Mouse (Mus musculus) megakaryocyte progenitor cell, adult 5-6 weeks (primary cell): ENCODE results near the gene Olfr314. TPM values are rescaled to one million over a fixed set of nuclear protein-coding genes. Genes with fewer than 3 reads are reported as not detected.
"Not testable (repeated sequence)": the region's sequence is repeated elsewhere in the genome, so short reads cannot be mapped to it uniquely, and the experiment has no call there.

ENCODE experiments used
- ATAC-seq: replicated peaks from 2 replicates; pipeline ENCODE4 v1.8.0; 2016; ENCODE audit warnings: mild to moderate bottlenecking, moderate TSS enrichment, inconsistent platforms; ENCODE audit not compliant: poor library complexity
- total RNA-seq, 2 experiments: library from RNA; stranded (forward) in 1 of 2; stranded (reverse) in 1 of 2; fragments of 157-497, 149-512 nt in 1 of 2; fragments of 200-1000 nt in 1 of 2; gene quantifications; 2 replicates each; pipeline versions ENCODE4 v1.2.3 to v1.2.4; 2015 to 2017

The Olfr314 gene
- total RNA-seq, 2 experiments from 2014 or later = not detected

DNA sequence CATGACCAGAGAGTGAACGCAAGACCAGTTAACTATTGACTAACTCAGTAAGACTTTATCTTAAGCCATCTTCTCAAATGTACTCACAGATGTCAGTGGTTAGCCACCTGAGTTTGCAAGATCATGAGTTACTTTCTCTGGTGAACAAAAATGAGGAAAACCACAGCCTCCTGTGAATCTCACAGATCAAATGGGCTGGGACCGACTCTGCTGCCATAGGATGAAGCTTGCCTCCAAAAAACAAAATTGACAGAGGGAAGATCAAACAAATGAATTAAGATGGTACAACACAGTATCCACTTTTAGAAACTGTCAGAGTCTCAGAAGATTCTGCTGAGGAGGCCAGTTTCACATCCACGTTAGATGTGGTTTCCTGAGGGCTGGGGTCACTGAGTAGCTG is 47.0 kb downstream of the Olfr314 start:
- no peak for ATAC-seq

DNA sequence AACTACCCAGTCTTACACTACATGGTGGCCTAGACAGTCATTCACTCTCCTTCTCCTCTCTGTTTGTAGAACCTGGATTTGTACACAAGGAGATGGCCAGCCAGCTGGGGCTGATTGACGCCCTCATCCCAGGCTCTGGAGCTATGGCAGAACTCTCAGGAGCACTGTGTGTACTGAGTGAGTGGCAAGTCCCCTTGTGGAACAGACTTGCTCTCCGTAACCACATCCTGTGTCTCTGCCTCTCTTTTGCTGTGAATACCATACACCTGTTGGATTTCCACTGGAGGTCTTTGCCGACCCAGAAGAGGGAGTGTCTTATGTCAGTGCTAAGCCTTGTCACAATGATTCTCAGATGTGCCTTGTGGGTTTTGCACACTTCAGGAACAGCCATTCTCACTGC is 49.8 kb downstream of the Olfr314 start:
- ATAC-seq = not testable (repeated sequence)

Other genes starting within 250 kb of the Olfr314 start
- not detected in 2 replicates for gene Olfr330, start 248.1 kb upstream of the Olfr314 start, total RNA-seq (2015)
- not detected in 2 replicates for gene Olfr330, start 248.1 kb upstream of the Olfr314 start, total RNA-seq (2017)
- not detected in 2 replicates for gene Olfr329-ps, start 236.5 kb upstream of the Olfr314 start, total RNA-seq (2015)
- not detected in 2 replicates for gene Olfr329-ps, start 236.5 kb upstream of the Olfr314 start, total RNA-seq (2017)
- gene Olfr328, start 227.3 kb upstream of the Olfr314 start, total RNA-seq (2015) = not detected in 2 replicates
- gene Olfr328, start 227.3 kb upstream of the Olfr314 start, total RNA-seq (2017) = not detected in 2 replicates
- gene Olfr224, start 212.4 kb upstream of the Olfr314 start, total RNA-seq (2015) = not detected in 2 replicates
- not detected in 2 replicates for gene Olfr224, start 212.4 kb upstream of the Olfr314 start, total RNA-seq (2017)
- not detected in 2 replicates for gene Olfr325, start 205.2 kb upstream of the Olfr314 start, total RNA-seq (2015)
- gene Olfr325, start 205.2 kb upstream of the Olfr314 start, total RNA-seq (2017) = not detected in 2 replicates
- gene Olfr324, start 187.8 kb upstream of the Olfr314 start, total RNA-seq (2015) = not detected in 2 replicates
- gene Olfr324, start 187.8 kb upstream of the Olfr314 start, total RNA-seq (2017) = not detected in 2 replicates
- not detected in 2 replicates for gene 2210407C18Rik, start 166.9 kb upstream of the Olfr314 start, total RNA-seq (2015)
- not detected in 2 replicates for gene 2210407C18Rik, start 166.9 kb upstream of the Olfr314 start, total RNA-seq (2017)
- gene Olfr323, start 152.5 kb upstream of the Olfr314 start, total RNA-seq (2015) = not detected in 2 replicates
- gene Olfr323, start 152.5 kb upstream of the Olfr314 start, total RNA-seq (2017) = not detected in 2 replicates
- 1.8 and 3.5 TPM in 2 replicates for gene Trim58, start 142.5 kb upstream of the Olfr314 start, total RNA-seq (2015)
- 0.27 and 1.2 TPM in 2 replicates for gene Trim58, start 142.5 kb upstream of the Olfr314 start, total RNA-seq (2017)
- gene Olfr322, start 124.2 kb upstream of the Olfr314 start, total RNA-seq (2015) = not detected in 2 replicates
- gene Olfr322, start 124.2 kb upstream of the Olfr314 start, total RNA-seq (2017) = not detected in 2 replicates
- gene Olfr320, start 101.9 kb upstream of the Olfr314 start, total RNA-seq (2015) = not detected in 2 replicates
- not detected in 2 replicates for gene Olfr320, start 101.9 kb upstream of the Olfr314 start, total RNA-seq (2017)
- not detected in 2 replicates for gene Olfr319, start 83.8 kb upstream of the Olfr314 start, total RNA-seq (2015)
- gene Olfr319, start 83.8 kb upstream of the Olfr314 start, total RNA-seq (2017) = not detected in 2 replicates
- gene Olfr318, start 58.9 kb upstream of the Olfr314 start, total RNA-seq (2015) = not detected in 2 replicates
- not detected in 2 replicates for gene Olfr318, start 58.9 kb upstream of the Olfr314 start, total RNA-seq (2017)
- not detected in 2 replicates for gene Olfr317, start 43.7 kb upstream of the Olfr314 start, total RNA-seq (2015)
- gene Olfr317, start 43.7 kb upstream of the Olfr314 start, total RNA-seq (2017) = not detected in 2 replicates
- gene Olfr316, start 30.2 kb upstream of the Olfr314 start, total RNA-seq (2015) = not detected in 2 replicates
- gene Olfr316, start 30.2 kb upstream of the Olfr314 start, total RNA-seq (2017) = not detected in 2 replicates
- gene Olfr315, start 9.8 kb upstream of the Olfr314 start, total RNA-seq (2015) = not detected in 2 replicates
- not detected in 2 replicates for gene Olfr315, start 9.8 kb upstream of the Olfr314 start, total RNA-seq (2017)
- gene Fam183b, start 19.0 kb downstream of the Olfr314 start, total RNA-seq (2015) = not detected in 2 replicates
- gene Fam183b, start 19.0 kb downstream of the Olfr314 start, total RNA-seq (2017) = not detected in 2 replicates
- gene Olfr313, start 32.0 kb downstream of the Olfr314 start, total RNA-seq (2015) = not detected in 2 replicates
- gene Olfr313, start 32.0 kb downstream of the Olfr314 start, total RNA-seq (2017) = not detected in 2 replicates
- gene Olfr312, start 46.3 kb downstream of the Olfr314 start, total RNA-seq (2015) = not detected in 2 replicates
- gene Olfr312, start 46.3 kb downstream of the Olfr314 start, total RNA-seq (2017) = not detected in 2 replicates
- gene Olfr311, start 56.3 kb downstream of the Olfr314 start, total RNA-seq (2015) = not detected in 2 replicates
- not detected in 2 replicates for gene Olfr311, start 56.3 kb downstream of the Olfr314 start, total RNA-seq (2017)
- gene Gm12258, start 64.2 kb downstream of the Olfr314 start, total RNA-seq (2015) = 0.90 and 1.1 TPM in 2 replicates
- gene Gm12258, start 64.2 kb downstream of the Olfr314 start, total RNA-seq (2017) = 2.0 and 3.0 TPM in 2 replicates
- gene 2810021J22Rik, start 84.3 kb downstream of the Olfr314 start, total RNA-seq (2015) = 1.9 and 3.7 TPM in 2 replicates
- gene 2810021J22Rik, start 84.3 kb downstream of the Olfr314 start, total RNA-seq (2017) = 2.9 and 5.0 TPM in 2 replicates
- gene Zfp39, start 121.3 kb downstream of the Olfr314 start, total RNA-seq (2015) = 23.9 and 29.2 TPM in 2 replicates
- gene Zfp39, start 121.3 kb downstream of the Olfr314 start, total RNA-seq (2017) = 7.9 and 9.5 TPM in 2 replicates
- 1.4 and 1.5 TPM in 2 replicates for gene Btnl10, start 135.0 kb downstream of the Olfr314 start, total RNA-seq (2015)
- gene Btnl10, start 135.0 kb downstream of the Olfr314 start, total RNA-seq (2017) = 1.8 and 1.9 TPM in 2 replicates
- gene Rnf187, start 156.0 kb downstream of the Olfr314 start, total RNA-seq (2015) = 65.8 and 66.4 TPM in 2 replicates
- 70.6 and 83.6 TPM in 2 replicates for gene Rnf187, start 156.0 kb downstream of the Olfr314 start, total RNA-seq (2017)
- gene Hist3h2ba, start 166.0 kb downstream of the Olfr314 start, total RNA-seq (2015) = 1.6 and 1.9 TPM in 2 replicates
- gene Hist3h2ba, start 166.0 kb downstream of the Olfr314 start, total RNA-seq (2017) = 1.8 and 2.3 TPM in 2 replicates
- 19.4 and 20.2 TPM in 2 replicates for gene Hist3h2a, start 171.7 kb downstream of the Olfr314 start, total RNA-seq (2015)
- 223 and 238 TPM in 2 replicates for gene Hist3h2a, start 171.7 kb downstream of the Olfr314 start, total RNA-seq (2017)
- gene Trim17, start 171.7 kb downstream of the Olfr314 start, total RNA-seq (2015) = 0.10 TPM in 1 of 2 replicates, not detected in the other
- not detected in 2 replicates for gene Trim17, start 171.7 kb downstream of the Olfr314 start, total RNA-seq (2017)
- 24.0 and 25.0 TPM in 2 replicates for gene Trim11, start 195.1 kb downstream of the Olfr314 start, total RNA-seq (2015)
- 25.9 and 32.8 TPM in 2 replicates for gene Trim11, start 195.1 kb downstream of the Olfr314 start, total RNA-seq (2017)